Mouse (Mus musculus) forebrain, embryonic 12.5 days (tissue): ENCODE data around the gene Ngdn. TPM values are rescaled to one million over a fixed set of nuclear protein-coding genes. Genes with fewer than 3 reads are reported as not detected.

Experiments used
- ATAC-seq: fragments of 200-750 bp; cut with Nextera tagmentation; 2 replicates; pipeline ENCODE4 v1.8.0; 2017; ENCODE audit warnings: moderate TSS enrichment; ENCODE audit not compliant: low FRiP score
- H3K27ac ChIP-seq: fragments of 300-500 bp; sonication (generic); 2 replicates; pipeline ENCODE4 v1.5.1; 2016; ENCODE audit warnings: mild to moderate bottlenecking
- H3K27me3 ChIP-seq: fragments of 300-500 bp; sonication (generic); 2 replicates; pipeline ENCODE4 v1.6.1; 2016; ENCODE audit warnings: mild to moderate bottlenecking
- H3K36me3 ChIP-seq: fragments of 300-500 bp; sonication (generic); replicated peaks from 2 replicates; pipeline ENCODE4 v1.6.1; 2016; ENCODE audit warnings: mild to moderate bottlenecking
- H3K4me1 ChIP-seq: fragments of 300-500 bp; sonication (generic); 2 replicates; pipeline ENCODE4 v1.6.1; 2016
- H3K4me2 ChIP-seq: fragments of 300-500 bp; sonication (generic); 2 replicates; pipeline ENCODE4 v1.6.1; 2016; ENCODE audit warnings: mild to moderate bottlenecking, moderate library complexity
- H3K4me3 ChIP-seq: fragments of 300-500 bp; sonication (generic); replicated peaks from 2 replicates; pipeline ENCODE4 v1.5.1; 2016; ENCODE audit warnings: mild to moderate bottlenecking
- H3K9ac ChIP-seq: fragments of 300-500 bp; sonication (generic); 2 replicates; pipeline ENCODE4 v1.6.1; 2016; ENCODE audit warnings: mild to moderate bottlenecking
- H3K9me3 ChIP-seq: fragments of 300-500 bp; sonication (generic); 2 replicates; pipeline ENCODE4 v1.6.1; 2016
- WGBS: fragments of 180-500 bp; shearing (Covaris S2); methylation state at CpG from one replicate; pipeline ENCODE4 v1.1.7; 2016; 5-methylcytosine and 5-hydroxymethylcytosine counted together
- polyA plus RNA-seq: library from polyadenylated mRNA; unstranded; fragments of >200 nt; fragmentation: Nextera tagmentation; extraction: Ambion mirVana; gene quantifications from 2 replicates; pipeline ENCODE4 v1.2.1, GENCODE M21; 2016

Ngdn gene
- polyA plus RNA-seq, 1 experiment from 2014 or later = 71.7 TPM

GRCm38 (mm10) chr14:55001446-55001845 lies 13.8 kb upstream of the Ngdn start:
- no peaks in the 10 kb centered on the region for H3K36me3 ChIP-seq
- no peak overlapping the region for H3K9ac ChIP-seq
- H3K9me3 ChIP-seq = no peaks in the 10 kb centered on the region; the same call in 1 of the 2 replicates
- no peak for ATAC-seq
- no peaks in the 10 kb centered on the region for H3K27me3 ChIP-seq
- H3K4me2 ChIP-seq = no peak overlapping the region
- peaks cover 29% of the 10 kb centered on the region for H3K4me1 ChIP-seq
- no peak overlapping the region for H3K27ac ChIP-seq
- H3K4me3 ChIP-seq = no peak overlapping the region
- WGBS = 96% methylated on average over 2 of the region's 2 CpGs

- peaks cover 22% of the 10 kb centered on the region for H3K4me1 ChIP-seq
- no peak overlapping the region for H3K9ac ChIP-seq
- no peaks in the 10 kb centered on the region for H3K36me3 ChIP-seq
- WGBS = 56% methylated on average over 12 of the region's 12 CpGs
- H3K9me3 ChIP-seq = no peaks in the 10 kb centered on the region; the same call in 1 of the 2 replicates
- H3K4me3 ChIP-seq = no peak overlapping the region
- ATAC-seq = no peak
- no peaks in the 10 kb centered on the region for H3K27me3 ChIP-seq
- no peak overlapping the region for H3K27ac ChIP-seq
- H3K4me2 ChIP-seq = no peak overlapping the region
Measured at GRCm38 (mm10) chr14:55001938-55002686, 13.1 kb upstream of the Ngdn start.

DNA sequence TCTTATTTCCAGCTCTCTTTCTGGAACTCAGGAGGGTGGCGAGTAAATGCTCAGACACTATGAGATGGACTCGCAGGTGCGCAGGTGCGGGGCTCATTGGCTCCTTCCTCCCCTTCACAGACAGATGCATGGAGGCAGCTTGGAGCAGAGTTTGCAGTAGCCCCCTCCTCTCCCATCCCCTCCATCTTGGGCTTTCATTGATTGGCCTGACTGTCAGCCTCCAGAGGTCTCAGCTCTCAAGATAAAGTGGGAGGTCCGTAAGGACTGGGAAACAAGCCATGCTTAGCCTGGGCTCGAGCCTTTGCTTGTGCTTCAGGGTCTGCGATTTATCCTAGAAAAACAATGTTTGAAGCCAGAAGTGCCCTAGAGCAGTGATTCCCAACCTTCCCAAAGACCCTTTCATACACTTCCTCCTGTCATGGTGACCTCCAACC lies 12.6 kb upstream of the Ngdn start:
- no peak overlapping the region for H3K4me3 ChIP-seq
- H3K4me2 ChIP-seq = no peak overlapping the region
- ATAC-seq = no peak
- no peaks in the 10 kb centered on the region for H3K36me3 ChIP-seq
- H3K9me3 ChIP-seq = no peaks in the 10 kb centered on the region; the same call in 1 of the 2 replicates
- peaks cover 17% of the 10 kb centered on the region for H3K4me1 ChIP-seq
- H3K27me3 ChIP-seq = no peaks in the 10 kb centered on the region
- WGBS = 82% methylated on average over 7 of the region's 7 CpGs
- H3K9ac ChIP-seq = no peak overlapping the region
- H3K27ac ChIP-seq = no peak overlapping the region

GRCm38 (mm10) chr14:55003878-55004855 lies 11.1 kb upstream of the Ngdn start:
- Histone ChIP-seq H3K27me3 (no peaks in the 10 kb centered on the region), H3K36me3 (no peaks in the 10 kb centered on the region), H3K9me3 (no peaks in the 10 kb centered on the region; the same call in 1 of the 2 replicates), H3K4me2 (no peak overlapping the region), H3K4me1 (peaks cover 17% of the 10 kb centered on the region), H3K4me3 (no peak overlapping the region), H3K27ac (0 out of 2 replicates have a peak overlapping the region, but pooled peaks have one; percentile 13), H3K9ac (no peak overlapping the region)
- no peak for ATAC-seq
- 67% methylated on average over 18 of the region's 18 CpGs for whole genome bisulfite sequencing

- no peak overlapping the region for H3K4me3 ChIP-seq
Measured at GRCm38 (mm10) chr14:55005506-55005905, 9.7 kb upstream of the Ngdn start.

DNA sequence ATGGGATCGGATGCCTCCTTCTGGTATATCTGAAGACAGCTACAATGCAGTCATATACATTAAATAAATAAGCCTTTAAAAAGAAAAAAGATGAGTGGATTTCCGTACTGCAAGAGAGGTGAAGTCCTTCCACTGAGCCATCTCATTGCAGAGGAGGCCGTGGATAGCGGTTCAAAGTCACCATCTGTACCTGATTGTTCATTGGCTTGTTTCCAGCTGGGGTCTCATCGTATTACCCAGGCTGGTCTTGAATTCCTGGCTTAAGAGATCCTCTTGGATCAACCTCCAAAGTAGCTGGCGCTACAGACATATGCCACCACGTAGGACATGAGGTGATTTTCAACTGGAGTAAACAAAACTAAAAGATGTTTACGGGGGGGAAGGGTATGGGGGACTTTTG lies 9.3 kb upstream of the Ngdn start:
- no peak for ATAC-seq
- H3K36me3 ChIP-seq = no peaks in the 10 kb centered on the region
- no peak overlapping the region for H3K9ac ChIP-seq
- no peaks in the 10 kb centered on the region; the same call in 1 of the 2 replicates for H3K9me3 ChIP-seq
- no peak overlapping the region for H3K27ac ChIP-seq
- WGBS = 84% methylated on average over 8 of the region's 8 CpGs
- H3K4me3 ChIP-seq = no peak overlapping the region
- H3K27me3 ChIP-seq = no peaks in the 10 kb centered on the region
- peaks cover 17% of the 10 kb centered on the region for H3K4me1 ChIP-seq
- no peak overlapping the region for H3K4me2 ChIP-seq

More at GRCm38 (mm10) chr14:55005506-55005905, 9.7 kb upstream of the Ngdn start:
- no peaks in the 10 kb centered on the region for H3K36me3 ChIP-seq
- no peaks in the 10 kb centered on the region for H3K27me3 ChIP-seq
- H3K9me3 ChIP-seq = no peaks in the 10 kb centered on the region; the same call in 1 of the 2 replicates
- H3K27ac ChIP-seq = no peak overlapping the region
- WGBS = 74% methylated on average over 2 of the region's 2 CpGs
- H3K4me2 ChIP-seq = no peak overlapping the region
- peaks cover 17% of the 10 kb centered on the region for H3K4me1 ChIP-seq
- H3K9ac ChIP-seq = no peak overlapping the region
- ATAC-seq = no peak

GRCm38 (mm10) chr14:55006541-55006940 lies 8.7 kb upstream of the Ngdn start:
- H3K4me1 ChIP-seq = peaks cover 17% of the 10 kb centered on the region
- H3K4me2 ChIP-seq = no peak overlapping the region
- H3K9me3 ChIP-seq = no peaks in the 10 kb centered on the region
- H3K27me3 ChIP-seq = no peaks in the 10 kb centered on the region
- no peak overlapping the region for H3K9ac ChIP-seq
- no peak overlapping the region for H3K27ac ChIP-seq
- ATAC-seq = no peak
- no peaks in the 10 kb centered on the region for H3K36me3 ChIP-seq
- 72% methylated on average over 3 of the region's 3 CpGs for WGBS
- H3K4me3 ChIP-seq = no peak overlapping the region

GRCm38 (mm10) chr14:55007120-55007908 lies 7.9 kb upstream of the Ngdn start:
- 87% methylated on average over 9 of the region's 9 CpGs for WGBS
- Histone ChIP-seq H3K27me3 (no peaks in the 10 kb centered on the region), H3K4me3 (no peak overlapping the region), H3K36me3 (no peaks in the 10 kb centered on the region), H3K9me3 (no peaks in the 10 kb centered on the region), H3K27ac (no peak overlapping the region), H3K9ac (no peak overlapping the region), H3K4me1 (peaks cover 17% of the 10 kb centered on the region), H3K4me2 (no peak overlapping the region)
- no peak for ATAC-seq

DNA sequence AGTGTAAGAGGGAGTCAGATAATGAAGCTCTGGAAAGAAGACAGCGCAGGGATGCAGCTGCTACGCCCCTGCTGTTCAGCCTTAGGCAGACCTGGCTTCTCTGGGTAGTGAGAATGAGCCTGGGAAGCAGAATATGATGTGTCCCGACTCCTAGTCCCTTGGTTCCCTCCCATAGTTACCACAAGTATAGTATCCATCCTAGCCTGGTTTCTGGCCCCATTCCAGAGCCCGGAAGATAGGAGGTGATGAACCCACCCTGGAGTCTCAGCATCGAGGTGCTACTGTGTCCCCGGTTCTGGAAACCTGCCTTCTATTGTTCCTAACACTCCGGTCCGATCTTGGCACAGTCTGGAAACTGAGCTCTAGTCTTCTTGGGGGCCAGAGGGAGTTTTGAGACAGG lies 6.8 kb upstream of the Ngdn start:
- H3K4me2 ChIP-seq = no peak overlapping the region
- H3K27me3 ChIP-seq = no peaks in the 10 kb centered on the region
- H3K27ac ChIP-seq = no peak overlapping the region
- no peak overlapping the region for H3K9ac ChIP-seq
- peaks cover 14% of the 10 kb centered on the region for H3K4me1 ChIP-seq
- 80% methylated on average over 8 of the region's 8 CpGs for WGBS
- no peak for ATAC-seq
- H3K9me3 ChIP-seq = no peaks in the 10 kb centered on the region
- no peak overlapping the region for H3K4me3 ChIP-seq
- no peaks in the 10 kb centered on the region for H3K36me3 ChIP-seq

DNA sequence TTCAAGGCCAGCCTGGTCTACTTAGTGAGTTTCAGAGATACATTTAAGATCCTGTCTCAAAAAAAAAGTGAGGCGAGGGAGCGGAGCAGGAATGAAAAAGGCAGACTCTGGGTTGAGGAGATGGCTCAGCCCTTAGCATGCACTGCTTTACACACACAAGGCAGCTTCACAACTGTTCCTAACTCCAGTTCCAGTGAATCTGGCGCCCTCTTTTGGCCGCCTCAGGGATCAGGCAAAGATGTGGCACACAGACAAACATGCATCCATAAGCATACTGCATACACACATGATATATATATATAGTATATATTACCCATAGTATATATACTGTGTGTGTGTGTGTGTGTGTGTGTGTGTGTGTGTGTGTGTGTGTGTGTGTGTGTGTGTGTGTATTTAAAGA lies 4.1 kb upstream of the Ngdn start:
- Histone ChIP-seq H3K9me3 (no peaks in the 10 kb centered on the region), H3K27ac (no peak overlapping the region), H3K27me3 (no peaks in the 10 kb centered on the region), H3K4me2 (no peak overlapping the region), H3K4me1 (peaks cover 4% of the 10 kb centered on the region), H3K4me3 (no peak overlapping the region), H3K36me3 (no peaks in the 10 kb centered on the region), H3K9ac (no peak overlapping the region)
- WGBS = 50% methylated on average over 4 of the region's 4 CpGs
- no peak for ATAC-seq

DNA sequence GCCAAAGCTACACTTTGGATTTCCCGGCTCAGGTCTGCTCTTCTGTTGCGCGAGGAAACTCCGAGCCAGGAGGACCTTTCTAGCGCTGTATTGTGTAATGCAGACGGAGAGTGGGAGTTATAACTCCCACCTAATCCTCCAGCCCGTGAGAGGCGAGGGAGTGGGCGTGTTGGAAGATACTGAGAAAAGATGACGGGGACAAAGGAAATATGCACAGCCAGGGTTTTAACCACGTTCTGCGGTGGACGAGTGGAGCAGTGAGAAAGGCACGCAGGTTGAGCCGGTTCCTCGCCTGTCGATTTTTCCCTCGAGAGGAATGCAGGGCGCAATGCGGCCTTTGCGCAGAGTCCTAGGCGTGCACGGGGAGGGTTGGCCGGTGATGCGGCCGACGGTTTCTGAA lies 663 bp upstream of the Ngdn start:
- ATAC-seq = peak; percentile 49
- under 1% methylated on average over 27 of the region's 27 CpGs for WGBS

DNA sequence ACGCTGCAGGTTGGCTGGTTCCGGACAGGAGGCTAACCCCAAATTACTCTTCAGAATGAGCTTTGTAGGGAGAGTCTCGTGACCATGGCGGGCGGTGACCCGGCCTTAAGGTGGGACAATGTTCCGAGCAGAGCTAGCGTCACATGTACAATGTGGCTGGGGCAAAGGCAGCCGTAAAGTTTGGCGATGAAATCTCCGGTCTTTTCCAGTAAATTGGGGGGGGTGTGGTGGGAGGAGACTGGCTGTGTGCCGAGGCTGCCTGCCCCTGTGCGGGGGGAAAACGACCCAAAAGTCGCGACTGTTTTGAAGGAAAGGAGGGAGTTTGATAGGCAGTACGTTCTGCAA lies 485 bp downstream of the Ngdn start:
- Histone ChIP-seq H3K27ac (peak overlapping the region; percentile 57; the same call in 1 of the 2 replicates), H3K4me2 (peak overlapping the region; percentile 79), H3K4me1 (peaks cover 18% of the 10 kb centered on the region), H3K9ac (peak overlapping the region; percentile 81), H3K36me3 (peaks cover 14% of the 10 kb centered on the region), H3K9me3 (no peaks in the 10 kb centered on the region), H3K27me3 (no peaks in the 10 kb centered on the region), H3K4me3 (peak overlapping the region; percentile 80)
- no peak for ATAC-seq
- WGBS = 0% methylated on average over 17 of the region's 17 CpGs

More for the DNA sequence above, 663 bp upstream of the Ngdn start:
- H3K4me3 ChIP-seq = peak overlapping the region; percentile 45
- peak overlapping the region; percentile 65 for H3K9ac ChIP-seq
- H3K27ac ChIP-seq = peak overlapping the region; percentile 91
- H3K4me1 ChIP-seq = peaks cover 12% of the 10 kb centered on the region
- peak overlapping the region; percentile 62 for H3K4me2 ChIP-seq
- peaks cover 10% of the 10 kb centered on the region for H3K36me3 ChIP-seq
- H3K9me3 ChIP-seq = no peaks in the 10 kb centered on the region
- no peaks in the 10 kb centered on the region for H3K27me3 ChIP-seq
